Mouse (Mus musculus) erythroblast, embryonic 14.5 days (primary cell): ENCODE measurements around the gene 0610040J01Rik.

Experiments used
- GATA1 ChIP-seq: IDR thresholded peaks from 2 replicates; pipeline ENCODE4 v1.6.1; 2012; ENCODE audit warnings: low read length, inconsistent platforms, mixed read lengths
- TAL1 ChIP-seq: IDR thresholded peaks from 3 replicates; pipeline ENCODE4 v1.6.1; 2012; ENCODE audit warnings: low read length, inconsistent platforms, mixed read lengths

GRCm38 (mm10) chr5:63816643-63817042, 4.5 kb downstream of the 0610040J01Rik start:
- no peak for TF ChIP-seq TAL1
- no peak for TF ChIP-seq GATA1
